Mouse (Mus musculus): ENCODE measurements at regions not wholly inside any gene's neighbourhood (a gene's known extent, or its start where the extent isn't known, plus 50 kb on each side); places are given as distances from the start of the nearest gene placed in this dataset.
A peak's percentile ranks its signal among the peaks of the same experiment; 100 is the strongest.

DNA sequence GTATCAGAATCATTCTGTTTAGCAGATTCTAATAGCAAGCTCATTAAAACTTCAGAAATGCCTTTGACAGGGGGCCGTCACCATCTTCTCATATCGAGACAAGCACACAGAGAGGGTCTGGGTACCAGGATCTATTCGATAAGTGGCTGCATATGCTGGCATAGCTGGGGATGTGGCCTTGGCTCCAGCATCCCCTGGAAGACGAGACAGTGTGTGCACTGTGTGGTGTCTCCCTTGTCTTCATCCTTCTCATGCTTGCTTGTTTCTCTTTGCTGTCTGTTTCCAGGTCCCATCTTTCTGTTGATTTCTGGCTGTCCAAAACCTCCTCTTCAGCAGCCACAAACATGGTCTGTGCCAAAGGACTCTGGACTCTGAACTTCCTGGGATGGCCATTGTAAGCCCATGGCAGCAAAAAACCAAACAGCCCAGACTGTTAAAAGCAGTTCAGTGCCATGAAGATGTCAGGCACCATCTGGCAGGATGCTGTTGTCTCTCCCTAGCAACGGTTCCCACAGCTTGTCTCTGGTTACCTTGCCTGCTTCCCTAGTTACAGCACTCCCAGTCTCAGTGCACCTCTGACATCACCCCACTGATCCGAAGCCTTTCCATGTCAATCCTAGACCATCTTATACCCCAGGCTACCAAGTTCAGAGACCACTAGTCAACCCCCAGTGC, 56.5 kb downstream of the Kctd12 start:
- peak; percentile 26 to 37 for DNase-seq (ENCODE audit: low spot score in 2 of 2)
- intact Hi-C loops (cut with DNase I), result no loop called here

DNA sequence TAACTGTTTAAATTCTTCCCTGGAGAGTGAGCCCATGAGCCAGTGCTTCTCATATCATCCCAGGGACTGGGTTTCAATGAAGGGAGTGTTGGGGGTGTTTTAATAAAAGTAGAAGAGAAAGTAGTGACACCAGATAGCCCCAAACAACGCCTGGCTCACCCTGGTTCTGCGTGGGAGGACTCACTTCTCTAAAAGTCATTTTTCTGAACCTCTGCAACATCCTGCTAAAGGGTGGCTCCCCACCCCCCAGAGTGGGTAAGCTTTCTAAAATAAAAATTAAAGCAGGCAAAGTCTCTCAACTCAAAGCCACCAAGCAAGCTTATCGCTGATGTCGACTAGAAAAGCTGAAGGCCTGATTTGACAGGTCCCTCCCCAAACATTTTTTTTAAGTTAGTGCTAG, 57.8 kb downstream of the Kctd12 start:
- intact Hi-C loops (cut with DNase I), result no loop called here
- DNase-seq (ENCODE audit: low spot score in 2 of 2), result no peak

DNA sequence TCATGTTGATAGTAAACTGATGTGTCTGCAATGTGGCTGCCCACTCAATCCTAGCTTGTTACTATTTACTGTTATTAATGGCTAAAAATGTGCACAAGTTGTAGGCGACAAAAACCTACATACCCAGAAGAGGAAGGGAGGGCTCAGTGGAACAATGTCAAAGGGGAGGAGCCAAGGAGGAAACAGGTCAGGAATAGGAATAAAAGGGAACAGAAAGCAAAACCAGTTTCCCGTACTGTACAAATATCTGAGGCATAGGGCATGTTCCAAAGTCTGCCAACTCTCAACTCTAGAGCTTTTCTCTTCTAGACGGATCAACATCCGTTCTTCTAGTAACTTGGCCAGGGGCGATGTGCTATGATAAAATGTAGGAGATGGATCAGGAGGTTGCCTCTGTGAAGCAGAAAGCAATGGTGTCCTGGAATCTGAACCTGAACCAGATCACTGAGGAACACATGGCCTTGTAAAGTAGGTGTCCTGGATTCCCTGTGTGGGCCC, 59.9 kb downstream of the Kctd12 start:
- intact Hi-C loops (cut with DNase I), result no loop called here
- DNase-seq (ENCODE audit: low spot score in 2 of 2), result no peak

GRCm38 (mm10) chr14:102920415-102920814, 62.0 kb downstream of the Kctd12 start:
- DNase-seq (ENCODE audit: low spot score in 2 of 2), result no peak
- intact Hi-C loops (cut with DNase I), result no loop called here

GRCm38 (mm10) chr14:102919261-102919801, 63.1 kb downstream of the Kctd12 start:
- intact Hi-C loops (cut with DNase I), result no loop called here
- no peak for DNase-seq (ENCODE audit: low spot score in 2 of 2)

GRCm38 (mm10) chr14:102917929-102918328, 64.5 kb downstream of the Kctd12 start:
- no peak for DNase-seq (ENCODE audit: low spot score in 2 of 2)
- intact Hi-C loops (cut with DNase I), result no loop called here

- intact Hi-C loops (cut with DNase I), result no loop called here
- no peak for DNase-seq (ENCODE audit: low spot score in 2 of 2)
These were observed 66.5 kb downstream of the Kctd12 start for GRCm38 (mm10) chr14:102915918-102916317.

DNA sequence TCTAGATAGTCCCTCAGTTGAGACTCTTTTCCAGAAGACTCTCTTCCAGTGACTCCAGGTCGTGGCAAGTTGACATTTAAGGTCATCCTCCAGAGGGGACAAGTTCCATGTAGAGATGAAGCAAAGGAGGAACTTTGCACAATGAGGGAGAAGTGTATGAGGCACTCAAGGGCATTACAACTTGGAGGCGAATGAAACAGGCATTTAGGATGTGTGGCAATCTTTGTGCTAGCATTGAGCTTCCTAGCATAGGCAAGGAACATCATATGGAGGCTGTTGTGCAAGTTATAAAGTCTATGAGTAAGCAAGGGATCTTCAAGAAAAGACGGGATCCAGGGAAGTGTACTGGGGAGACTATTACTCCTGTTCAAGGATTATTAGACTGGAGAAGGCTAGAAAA, 70.9 kb downstream of the Kctd12 start:
- intact Hi-C loops (cut with DNase I), result no loop called here
- DNase-seq (ENCODE audit: low spot score in 2 of 2), result no peak

GRCm38 (mm10) chr14:102908990-102909389, 73.4 kb downstream of the Kctd12 start:
- no peak for DNase-seq (ENCODE audit: low spot score in 2 of 2)
- intact Hi-C loops (cut with DNase I), result no loop called here

DNA sequence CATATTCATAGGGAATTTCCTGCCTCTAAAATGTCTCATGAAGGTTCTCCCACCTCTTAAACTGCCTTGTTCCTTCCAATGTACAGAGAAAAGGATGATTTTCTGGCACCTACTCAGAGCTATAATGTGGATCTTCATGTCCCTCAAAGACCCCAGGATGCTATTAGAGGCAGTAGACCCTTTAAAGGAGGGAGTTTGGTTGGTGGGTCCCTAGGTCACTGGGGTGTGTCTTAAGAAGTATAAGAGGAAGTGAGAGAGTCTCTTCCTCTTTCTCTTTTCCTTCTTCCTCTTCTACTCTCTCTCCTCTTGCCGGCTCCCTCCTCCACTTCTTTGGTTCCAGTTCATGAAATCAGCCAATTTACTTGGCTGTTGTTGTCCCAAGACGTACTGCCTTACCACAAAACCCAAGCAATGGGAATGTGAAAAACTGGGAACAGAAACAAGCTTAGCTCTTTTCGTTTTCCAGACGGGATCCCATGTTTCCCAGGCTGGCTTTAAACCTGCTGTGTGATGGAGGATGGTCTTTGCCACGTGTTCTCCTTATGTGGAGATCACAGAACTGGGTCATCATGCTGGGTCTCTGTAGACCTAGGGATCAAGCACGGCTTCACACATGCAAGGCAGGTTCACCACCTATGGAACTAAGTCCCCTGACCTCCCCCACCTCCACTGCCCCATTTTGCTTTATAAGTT, 74.9 kb downstream of the Kctd12 start:
- intact Hi-C loops (cut with DNase I), result no loop called here
- no peak for DNase-seq (ENCODE audit: low spot score in 2 of 2)

DNA sequence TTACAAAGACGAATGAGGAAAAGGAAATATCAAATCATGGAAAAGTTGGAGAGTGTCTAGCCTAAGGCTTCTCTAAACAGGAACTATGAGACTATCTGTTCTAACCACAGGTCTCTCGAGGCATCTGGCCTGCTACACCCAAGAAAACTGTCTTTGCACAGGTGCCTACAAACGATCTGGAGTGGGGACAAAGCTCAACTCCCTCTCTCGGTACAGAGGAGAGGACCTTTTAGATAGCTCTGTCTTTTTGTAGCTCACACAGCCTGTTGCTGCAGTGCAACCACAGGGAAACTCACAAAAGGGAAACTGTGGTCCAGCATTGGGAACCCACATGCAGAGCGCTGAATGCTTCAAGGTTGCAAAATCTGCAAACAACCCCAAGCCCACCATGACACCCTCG, 75.6 kb downstream of the Kctd12 start:
- no peak for DNase-seq (ENCODE audit: low spot score in 2 of 2)
- intact Hi-C loops (cut with DNase I), result no loop called here

DNA sequence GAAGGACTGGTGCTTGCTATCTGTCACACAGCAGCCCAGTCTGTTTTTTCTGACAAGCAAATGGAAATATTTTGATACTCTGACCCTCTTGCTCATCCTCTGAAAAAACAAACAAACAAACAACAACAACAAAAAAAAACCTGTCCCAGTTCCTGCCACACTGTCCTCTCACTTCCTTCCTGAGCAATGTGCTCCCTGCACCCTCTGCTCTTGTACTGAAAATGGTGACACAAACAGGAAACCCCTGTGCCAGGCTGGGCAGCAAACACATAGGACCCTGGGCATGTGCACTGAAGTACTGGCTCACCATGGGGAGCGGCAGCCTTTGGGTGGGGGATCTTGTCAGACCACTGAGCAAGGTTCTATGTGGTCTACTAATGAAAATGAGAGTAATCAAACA, 76.2 kb downstream of the Kctd12 start:
- intact Hi-C loops (cut with DNase I), result no loop called here
- DNase-seq (ENCODE audit: low spot score in 2 of 2), result no peak

- peak; percentile 61 to 63 for DNase-seq (ENCODE audit: low spot score in 2 of 2)
- intact Hi-C loops (cut with DNase I), result loop anchor here (5.0 kb wide), 1 partner anchor 79 kb away; the partner anchor contains the start of gene Kctd12
These were observed 79.5 kb downstream of the Kctd12 start for GRCm38 (mm10) chr14:102902906-102903305.

DNA sequence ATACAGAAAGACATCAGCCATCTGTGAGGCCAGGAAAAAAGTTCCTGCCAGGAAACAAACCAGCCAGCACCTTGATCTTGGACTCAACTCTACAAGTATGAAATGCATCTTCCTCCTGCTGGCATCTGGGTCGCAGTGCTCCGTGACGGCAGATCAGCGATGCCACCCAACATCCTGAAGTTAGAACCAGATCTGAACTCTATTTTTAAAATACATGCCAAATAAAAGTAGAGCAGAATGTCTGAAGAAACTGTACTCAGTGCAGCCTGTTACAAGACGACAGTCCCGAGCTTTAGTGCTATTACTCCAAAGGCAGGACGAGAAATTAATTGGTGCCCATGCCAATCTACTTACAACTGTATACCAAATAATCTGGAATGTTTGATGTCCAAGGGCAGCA, 80.2 kb downstream of the Kctd12 start:
- DNase-seq (ENCODE audit: low spot score in 2 of 2), result no peak
- intact Hi-C loops (cut with DNase I), result loop anchor here (5.0 kb wide), 1 partner anchor 80 kb away; the partner anchor contains the start of gene Kctd12

DNA sequence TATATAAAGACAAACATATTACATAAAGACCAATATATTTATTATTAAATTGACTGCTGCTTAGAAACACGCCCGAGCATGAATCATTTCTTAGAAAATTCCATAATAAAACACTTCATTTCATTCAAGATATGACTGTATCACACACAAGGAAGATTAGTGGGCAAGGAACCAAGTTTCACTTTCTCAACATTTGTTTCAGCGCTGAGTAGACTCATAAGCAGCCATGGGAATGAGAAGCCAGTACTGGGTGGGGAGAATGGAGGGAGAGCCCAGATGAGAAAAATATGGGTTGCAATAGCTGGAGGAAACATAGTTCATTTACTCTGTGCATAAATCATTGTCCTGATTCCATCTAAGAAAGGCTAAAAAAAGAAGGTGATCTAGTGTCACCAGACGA, 84.0 kb downstream of the Kctd12 start:
- intact Hi-C loops (cut with DNase I), result no loop called here
- no peak for DNase-seq (ENCODE audit: low spot score in 2 of 2)

DNA sequence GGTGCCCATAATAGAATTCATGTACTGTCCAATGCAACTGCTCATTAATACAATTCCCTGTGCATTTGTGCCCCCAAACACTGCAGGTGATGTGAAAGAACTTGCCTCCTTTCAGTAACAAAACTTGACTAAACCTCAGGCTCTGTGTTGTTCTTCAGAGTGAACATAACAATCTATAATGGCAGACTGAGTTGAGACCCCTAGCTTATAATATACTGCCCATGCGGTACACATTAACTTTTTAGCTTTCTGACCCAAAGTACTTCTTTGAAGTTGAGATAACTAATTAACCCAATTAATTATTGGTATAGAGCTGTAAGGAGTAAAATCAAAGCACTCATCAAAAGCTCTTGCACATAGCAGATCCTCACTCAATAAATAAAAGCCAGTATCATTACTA, 85.4 kb downstream of the Kctd12 start:
- intact Hi-C loops (cut with DNase I), result no loop called here
- DNase-seq (ENCODE audit: low spot score in 2 of 2), result no peak

GRCm38 (mm10) chr14:102896527-102896926, 85.9 kb downstream of the Kctd12 start:
- intact Hi-C loops (cut with DNase I), result no loop called here
- no peak for DNase-seq (ENCODE audit: low spot score in 2 of 2)

- intact Hi-C loops (cut with DNase I), result no loop called here
- no peak for DNase-seq (ENCODE audit: low spot score in 2 of 2)
These were observed 89.2 kb downstream of the Kctd12 start for GRCm38 (mm10) chr14:102893241-102893640.

DNA sequence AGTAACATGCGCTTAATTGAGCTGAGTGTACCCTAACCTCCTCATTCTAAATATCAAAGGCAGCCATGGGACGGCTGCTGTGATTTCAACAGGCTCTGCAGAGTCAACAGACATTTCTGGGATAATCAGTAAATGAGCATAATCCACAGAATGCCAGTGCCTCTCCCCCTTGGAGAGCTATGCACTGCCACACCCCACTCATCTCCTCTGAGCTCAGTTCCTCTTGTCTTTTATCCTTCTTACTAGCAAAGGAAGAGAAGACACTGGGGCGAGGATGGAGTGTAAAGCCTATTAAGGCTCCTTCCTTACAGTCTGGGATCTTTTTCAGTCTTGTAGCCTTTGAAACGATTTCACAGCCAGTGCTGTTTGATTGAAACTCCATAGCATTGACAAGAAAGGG, 90.9 kb downstream of the Kctd12 start:
- no peak for DNase-seq (ENCODE audit: low spot score in 2 of 2)
- intact Hi-C loops (cut with DNase I), result no loop called here

- no peak for DNase-seq (ENCODE audit: low spot score in 2 of 2)
- intact Hi-C loops (cut with DNase I), result no loop called here
These were observed 97.2 kb downstream of the Kctd12 start for GRCm38 (mm10) chr14:102885240-102885598.

Measured in left cerebral cortex, postnatal 36 days (tissue).